Mouse (Mus musculus) midbrain, embryonic 11.5 days (tissue): ENCODE measurements at regions not wholly inside any gene's neighbourhood (a gene's known extent, or its start where the extent isn't known, plus 50 kb on each side); places are given as distances from the start of the nearest gene placed in this dataset.

ENCODE experiments used
- ATAC-seq: fragments of 200-750 bp; cut with Nextera tagmentation; 2 replicates; pipeline ENCODE4 v1.8.0; 2017; ENCODE audit warnings: moderate TSS enrichment, moderate library complexity; ENCODE audit not compliant: low FRiP score
- DNase-seq: peaks from one replicate; pipeline ENCODE4 v3.0.0; 2015; ENCODE audit warnings: low spot score; ENCODE audit errors: missing footprints
- H3K27ac ChIP-seq: fragments of 300-500 bp; sonication (generic); 2 replicates; pipeline ENCODE4 v1.5.1; 2014; ENCODE audit warnings: low read depth, low read length
- H3K27me3 ChIP-seq: fragments of 300-500 bp; sonication (generic); 2 replicates; pipeline ENCODE4 v1.6.1; 2014; ENCODE audit warnings: mild to moderate bottlenecking, low read length, moderate library complexity, mixed read lengths; ENCODE audit not compliant: control insufficient read depth, insufficient read depth
- H3K36me3 ChIP-seq: fragments of 300-500 bp; sonication (generic); 2 replicates; pipeline ENCODE4 v1.6.1; 2014; ENCODE audit warnings: mild to moderate bottlenecking, low read length, moderate library complexity, mixed read lengths; ENCODE audit not compliant: control insufficient read depth, insufficient read depth
- H3K4me1 ChIP-seq: fragments of 300-500 bp; sonication (generic); 2 replicates; pipeline ENCODE4 v1.6.1; 2014; ENCODE audit warnings: low read length; ENCODE audit not compliant: control insufficient read depth, insufficient read depth
- H3K4me2 ChIP-seq: fragments of 300-500 bp; sonication (generic); 2 replicates; pipeline ENCODE4 v1.6.1; 2014; ENCODE audit warnings: mild to moderate bottlenecking, moderate library complexity
- H3K4me3 ChIP-seq: fragments of 300-500 bp; sonication (generic); 2 replicates; pipeline ENCODE4 v1.5.1; 2014; ENCODE audit warnings: low read depth, low read length
- H3K9ac ChIP-seq: fragments of 300-500 bp; sonication (generic); 2 replicates; pipeline ENCODE4 v1.6.1; 2014; ENCODE audit warnings: low read length
- H3K9me3 ChIP-seq: fragments of 300-500 bp; sonication (generic); 2 replicates; pipeline ENCODE4 v1.6.1; 2016; ENCODE audit warnings: low read length; ENCODE audit not compliant: control insufficient read depth
- WGBS: fragments of 180-500 bp; shearing (Covaris S2); extraction: QIAGEN DNeasy Blood & Tissue Kit; methylation state at CpG from one replicate; pipeline ENCODE4 v1.1.7; 2014; 5-methylcytosine and 5-hydroxymethylcytosine counted together

- WGBS = 90% methylated on average over 3 of the region's 3 CpGs
- Histone ChIP-seq H3K4me3 (no peak overlapping the region), H3K4me2 (no peak overlapping the region), H3K9me3 (no peaks in the 10 kb centered on the region), H3K9ac (no peak overlapping the region), H3K4me1 (no peaks in the 10 kb centered on the region), H3K27ac (no peak overlapping the region), H3K27me3 (no peaks in the 10 kb centered on the region), H3K36me3 (no peaks in the 10 kb centered on the region)
- DNase-seq = no peak
- no peak for ATAC-seq
These were observed 246.7 kb upstream of the Adam34 start for GRCm38 (mm10) chr8:43956500-43956899.

GRCm38 (mm10) chr8:43949224-43950021 is 239.6 kb upstream of the Adam34 start:
- no peak for DNase-seq
- Histone ChIP-seq H3K4me1 (no peaks in the 10 kb centered on the region), H3K4me3 (no peak overlapping the region), H3K36me3 (no peaks in the 10 kb centered on the region), H3K27ac (no peak overlapping the region), H3K9ac (no peak overlapping the region), H3K4me2 (no peak overlapping the region), H3K27me3 (no peaks in the 10 kb centered on the region), H3K9me3 (no peaks in the 10 kb centered on the region)
- ATAC-seq = peak; percentile 33; the same call in 1 of the 2 replicates
- 72% methylated on average over 9 of the region's 9 CpGs for WGBS

GRCm38 (mm10) chr8:43948807-43949206 is 239.0 kb upstream of the Adam34 start:
- no peak for ATAC-seq
- no peak overlapping the region for H3K4me3 ChIP-seq

GRCm38 (mm10) chr8:43931727-43932126 is 221.9 kb upstream of the Adam34 start:
- no peaks in the 10 kb centered on the region for H3K27me3 ChIP-seq
- no peak overlapping the region for H3K27ac ChIP-seq
- no peaks in the 10 kb centered on the region for H3K9me3 ChIP-seq
- no peak overlapping the region for H3K4me2 ChIP-seq
- H3K4me1 ChIP-seq = no peaks in the 10 kb centered on the region
- no peak for ATAC-seq
- no peak overlapping the region for H3K4me3 ChIP-seq
- no peak for DNase-seq
- H3K9ac ChIP-seq = no peak overlapping the region
- no peaks in the 10 kb centered on the region for H3K36me3 ChIP-seq

More at GRCm38 (mm10) chr8:43948807-43949206, 239.0 kb upstream of the Adam34 start:
- Histone ChIP-seq H3K27ac (no peak overlapping the region), H3K9ac (no peak overlapping the region), H3K4me2 (no peak overlapping the region), H3K9me3 (no peaks in the 10 kb centered on the region), H3K4me1 (no peaks in the 10 kb centered on the region), H3K27me3 (no peaks in the 10 kb centered on the region), H3K36me3 (no peaks in the 10 kb centered on the region)
- WGBS = 36% methylated on average over 6 of the region's 6 CpGs
- no peak for DNase-seq

GRCm38 (mm10) chr8:43922982-43923381 is 213.1 kb upstream of the Adam34 start:
- Histone ChIP-seq H3K36me3 (no peaks in the 10 kb centered on the region), H3K9me3 (no peaks in the 10 kb centered on the region), H3K27ac (no peak overlapping the region), H3K9ac (no peak overlapping the region), H3K4me3 (no peak overlapping the region), H3K4me2 (no peak overlapping the region), H3K4me1 (no peaks in the 10 kb centered on the region), H3K27me3 (no peaks in the 10 kb centered on the region)
- DNase-seq (no peak), ATAC-seq (no peak)
- WGBS = 92% methylated on average over 3 of the region's 3 CpGs

- DNase-seq = no peak
- H3K9me3 ChIP-seq = no peaks in the 10 kb centered on the region
- no peak overlapping the region for H3K4me2 ChIP-seq
- H3K4me1 ChIP-seq = no peaks in the 10 kb centered on the region
- H3K9ac ChIP-seq = no peak overlapping the region
- H3K27me3 ChIP-seq = no peaks in the 10 kb centered on the region
- H3K36me3 ChIP-seq = no peaks in the 10 kb centered on the region
- 86% methylated on average over 7 of the region's 7 CpGs for WGBS
- no peak for ATAC-seq
- H3K27ac ChIP-seq = no peak overlapping the region
- no peak overlapping the region for H3K4me3 ChIP-seq
These were observed 211.4 kb upstream of the Adam34 start for GRCm38 (mm10) chr8:43921263-43921662.

- H3K4me2 ChIP-seq = no peak overlapping the region
- H3K27ac ChIP-seq = no peak overlapping the region
- DNase-seq = no peak
- H3K4me1 ChIP-seq = no peaks in the 10 kb centered on the region
- WGBS = 74% methylated on average over 3 of the region's 3 CpGs
- no peaks in the 10 kb centered on the region for H3K9me3 ChIP-seq
- H3K27me3 ChIP-seq = no peaks in the 10 kb centered on the region
- H3K36me3 ChIP-seq = no peaks in the 10 kb centered on the region
- ATAC-seq = no peak
- no peak overlapping the region for H3K4me3 ChIP-seq
- no peak overlapping the region for H3K9ac ChIP-seq
These were observed 196.3 kb upstream of the Adam34 start for GRCm38 (mm10) chr8:43906119-43906518.

GRCm38 (mm10) chr8:43895171-43895570 is 185.3 kb upstream of the Adam34 start:
- no peaks in the 10 kb centered on the region for H3K4me1 ChIP-seq
- no peaks in the 10 kb centered on the region for H3K9me3 ChIP-seq
- ATAC-seq (no peak), DNase-seq (no peak)
- H3K27ac ChIP-seq = no peak overlapping the region
- no peak overlapping the region for H3K4me2 ChIP-seq
- no peak overlapping the region for H3K9ac ChIP-seq
- no peaks in the 10 kb centered on the region for H3K36me3 ChIP-seq
- H3K27me3 ChIP-seq = no peaks in the 10 kb centered on the region
- H3K4me3 ChIP-seq = no peak overlapping the region

GRCm38 (mm10) chr8:43853820-43854590 is 144.2 kb upstream of the Adam34 start:
- no peak overlapping the region for H3K4me2 ChIP-seq
- DNase-seq = no peak
- no peak overlapping the region for H3K9ac ChIP-seq
- no peaks in the 10 kb centered on the region for H3K4me1 ChIP-seq
- ATAC-seq = peak; percentile 59; the same call in 1 of the 2 replicates
- no peaks in the 10 kb centered on the region for H3K9me3 ChIP-seq
- 87% methylated on average over 3 of the region's 3 CpGs for WGBS
- H3K36me3 ChIP-seq = no peaks in the 10 kb centered on the region
- H3K4me3 ChIP-seq = no peak overlapping the region
- H3K27ac ChIP-seq = no peak overlapping the region
- no peaks in the 10 kb centered on the region for H3K27me3 ChIP-seq
